In the genomic region with DNA sequence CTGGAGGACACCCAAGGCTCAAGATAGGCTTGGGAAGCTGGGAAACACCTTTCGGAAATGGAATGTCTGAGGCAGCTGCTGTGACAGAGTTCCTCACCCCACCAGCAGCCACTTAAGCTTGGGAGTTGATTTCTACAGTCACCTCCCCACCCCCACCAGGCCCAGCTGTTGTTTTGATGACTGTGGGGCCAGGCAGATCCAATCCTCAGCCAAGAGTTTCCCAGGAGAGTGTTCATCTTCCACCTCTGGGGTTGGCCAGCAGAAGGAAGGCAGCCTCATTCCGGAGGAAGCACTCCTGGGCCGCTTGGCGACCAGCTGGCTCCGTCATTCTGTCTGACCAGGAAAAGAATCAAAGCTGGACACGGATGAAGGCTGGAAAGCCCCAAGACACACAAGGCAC, we compare ENCODE assay signal across 9 mouse cellular contexts. TPM values are rescaled to one million over a fixed set of nuclear protein-coding genes. Genes with fewer than 3 reads are reported as not detected.
A peak's percentile ranks its signal among the peaks of the same experiment; 100 is the strongest.
DNase-seq lines count a peak whose midpoint lies in the region; ATAC-seq lines count a peak whose summit lies in the region.
"Had no signal": no experiment of that assay in that cellular context is flagged by ENCODE, and none has a peak within 500 bp of the region (broad histone marks: within the 10 kb centered on the region; RNA-seq: fewer than 3 reads in every experiment).

No protein-coding gene starts in this region.

- H3K9me3 ChIP-seq in intestine, embryonic 15.5 days, result no peaks in the 10 kb centered on the region
- no peaks in the 10 kb centered on the region for H3K9me3 ChIP-seq in neural tube, embryonic 15.5 days (replicated peaks)
- no peaks in the 10 kb centered on the region for H3K9me3 ChIP-seq in forebrain, embryonic 12.5 days
- H3K9me3 ChIP-seq in forebrain, embryonic 11.5 days (ENCODE audit: control insufficient read depth, low read length), result no peaks in the 10 kb centered on the region
- H3K9me3 ChIP-seq: liver, embryonic 13.5 days had no signal

- peak overlapping the region; percentile 62 for H3K27ac ChIP-seq in intestine, embryonic 15.5 days
- H3K27ac ChIP-seq in neural tube, embryonic 15.5 days (replicated peaks), result peak overlapping the region; percentile 41; the same call in 1 of the 2 replicates
- no peak overlapping the region for H3K27ac ChIP-seq in forebrain, embryonic 12.5 days
- no peak overlapping the region for H3K27ac ChIP-seq in forebrain, embryonic 11.5 days (ENCODE audit: low read depth, low read length)
- H3K27ac ChIP-seq: liver, embryonic 13.5 days had no signal

- no peaks in the 10 kb centered on the region for H3K27me3 ChIP-seq in intestine, embryonic 15.5 days (replicated peaks)
- H3K27me3 ChIP-seq in neural tube, embryonic 15.5 days (replicated peaks), result 0 out of 2 replicates have a peak, but pooled peaks cover 3% of the 10 kb centered on the region
- H3K27me3 ChIP-seq in forebrain, embryonic 12.5 days, result peaks cover 19% of the 10 kb centered on the region
- no peaks in the 10 kb centered on the region for H3K27me3 ChIP-seq in forebrain, embryonic 11.5 days (ENCODE audit: control insufficient read depth, insufficient read depth, low read length)

- no peak overlapping the region for H3K9ac ChIP-seq in intestine, embryonic 15.5 days
- no peak overlapping the region for H3K9ac ChIP-seq in neural tube, embryonic 15.5 days (replicated peaks)
- no peak overlapping the region for H3K9ac ChIP-seq in forebrain, embryonic 12.5 days
- no peak overlapping the region for H3K9ac ChIP-seq in forebrain, embryonic 11.5 days (ENCODE audit: low read length)
- H3K9ac ChIP-seq: liver, embryonic 13.5 days had no signal

- H3K4me1 ChIP-seq in intestine, embryonic 15.5 days (replicated peaks), result peaks cover 16% of the 10 kb centered on the region
- peaks cover 29% of the 10 kb centered on the region for H3K4me1 ChIP-seq in neural tube, embryonic 15.5 days
- H3K4me1 ChIP-seq in forebrain, embryonic 12.5 days, result peaks cover 17% of the 10 kb centered on the region
- H3K4me1 ChIP-seq in forebrain, embryonic 11.5 days (replicated peaks; ENCODE audit: control insufficient read depth, insufficient read depth, low read length), result no peaks in the 10 kb centered on the region; the same call in 1 of the 2 replicates

- H3K36me3 ChIP-seq in intestine, embryonic 15.5 days, result no peaks in the 10 kb centered on the region
- H3K36me3 ChIP-seq in neural tube, embryonic 15.5 days, result no peaks in the 10 kb centered on the region
- no peaks in the 10 kb centered on the region for H3K36me3 ChIP-seq in forebrain, embryonic 12.5 days (replicated peaks)
- no peaks in the 10 kb centered on the region for H3K36me3 ChIP-seq in forebrain, embryonic 11.5 days (ENCODE audit: control insufficient read depth, insufficient read depth, low read length)
- H3K36me3 ChIP-seq: liver, embryonic 13.5 days had no signal

- 24% methylated on average over 6 of the region's 6 CpGs for WGBS in intestine, embryonic 15.5 days
- WGBS in neural tube, embryonic 15.5 days, result 36% methylated on average over 6 of the region's 6 CpGs
- 45% methylated on average over 6 of the region's 6 CpGs for WGBS in forebrain, embryonic 12.5 days
- 44% methylated on average over 6 of the region's 6 CpGs for WGBS in forebrain, embryonic 11.5 days

- peak; percentile 24 for DNase-seq in right cerebral cortex, postnatal 25 days
- no peak for DNase-seq in right cerebral cortex, postnatal 14 days
- peak; percentile 94 for DNase-seq in gastrocnemius, postnatal 25 days
- no peak for DNase-seq in right cerebral cortex, postnatal 36 days (ENCODE audit: low spot score in 2 of 2)
- DNase-seq in forebrain, embryonic 11.5 days (ENCODE audit: low spot score), result no peak
- DNase-seq: liver, embryonic 13.5 days had no signal

- no peak for ATAC-seq in intestine, embryonic 15.5 days
- no peak for ATAC-seq in neural tube, embryonic 15.5 days (ENCODE audit: low FRiP score)
- ATAC-seq in forebrain, embryonic 12.5 days (ENCODE audit: low FRiP score), result no peak
- no peak for ATAC-seq in forebrain, embryonic 11.5 days (replicated peaks; ENCODE audit: low FRiP score)

- H3K4me3 ChIP-seq in intestine, embryonic 15.5 days (replicated peaks), result no peak overlapping the region
- H3K4me3 ChIP-seq in neural tube, embryonic 15.5 days (replicated peaks), result no peak overlapping the region
- no peak overlapping the region for H3K4me3 ChIP-seq in forebrain, embryonic 12.5 days (replicated peaks)
- H3K4me3 ChIP-seq in forebrain, embryonic 11.5 days (ENCODE audit: low read depth, low read length), result no peak overlapping the region
- H3K4me3 ChIP-seq: liver, embryonic 13.5 days had no signal

- no peak overlapping the region for H3K4me2 ChIP-seq in intestine, embryonic 15.5 days (replicated peaks)
- H3K4me2 ChIP-seq in neural tube, embryonic 15.5 days, result peak overlapping the region; percentile 13; the same call in 1 of the 2 replicates
- H3K4me2 ChIP-seq in forebrain, embryonic 12.5 days, result no peak overlapping the region
- H3K4me2 ChIP-seq in forebrain, embryonic 11.5 days (ENCODE audit: low read depth, low read length, severe bottlenecking), result no peak overlapping the region
- H3K4me2 ChIP-seq: liver, embryonic 13.5 days had no signal

RNA-seq across cellular contexts. Expression of a gene that starts 4.8 kb away (rescaled TPM):
- total RNA-seq in gastrocnemius, postnatal 25 days (2021), result under 1 TPM; 0.88 to 0.92 TPM
- polyA plus RNA-seq in intestine, embryonic 15.5 days (2015; fragmentation: Nextera tagmentation; extraction: Ambion mirVana), result 1.00 and 1.1 TPM in 2 replicates
- polyA plus RNA-seq in neural tube, embryonic 15.5 days (2015; fragmentation: Nextera tagmentation; extraction: Ambion mirVana), result 0.78 and 1.2 TPM in 2 replicates
- polyA plus RNA-seq in forebrain, embryonic 12.5 days (2016; fragmentation: Nextera tagmentation; extraction: Ambion mirVana), result 0.22 and 0.35 TPM in 2 replicates
- 0.15 and 0.43 TPM in 2 replicates for polyA plus RNA-seq in forebrain, embryonic 11.5 days (2014; fragmentation: Nextera tagmentation; extraction: Ambion mirVana)

RNA-seq across cellular contexts. Expression of a gene that starts 6.4 kb away (rescaled TPM):
- total RNA-seq in gastrocnemius, postnatal 25 days (2021), result 1 to 10 TPM; 5.0 to 5.4 TPM
- 16.7 TPM in 2 replicates for polyA plus RNA-seq in intestine, embryonic 15.5 days (2015; fragmentation: Nextera tagmentation; extraction: Ambion mirVana)
- 30.0 and 31.9 TPM in 2 replicates for polyA plus RNA-seq in neural tube, embryonic 15.5 days (2015; fragmentation: Nextera tagmentation; extraction: Ambion mirVana)
- polyA plus RNA-seq in forebrain, embryonic 12.5 days (2016; fragmentation: Nextera tagmentation; extraction: Ambion mirVana), result 9.8 and 11.5 TPM in 2 replicates
- 10.0 and 10.6 TPM in 2 replicates for polyA plus RNA-seq in forebrain, embryonic 11.5 days (2014; fragmentation: Nextera tagmentation; extraction: Ambion mirVana)

RNA-seq across cellular contexts. Expression of a gene that starts 9.3 kb away (rescaled TPM):
- not detected for total RNA-seq in gastrocnemius, postnatal 25 days (2021)
- polyA plus RNA-seq in intestine, embryonic 15.5 days (2015; fragmentation: Nextera tagmentation; extraction: Ambion mirVana), result not detected in 2 replicates
- polyA plus RNA-seq in neural tube, embryonic 15.5 days (2015; fragmentation: Nextera tagmentation; extraction: Ambion mirVana), result 0.27 TPM in 1 of 2 replicates, not detected in the other
- not detected in 2 replicates for polyA plus RNA-seq in forebrain, embryonic 12.5 days (2016; fragmentation: Nextera tagmentation; extraction: Ambion mirVana)
- polyA plus RNA-seq in forebrain, embryonic 11.5 days (2014; fragmentation: Nextera tagmentation; extraction: Ambion mirVana), result not detected in 2 replicates
- polyA plus RNA-seq: liver, embryonic 13.5 days had no signal

RNA-seq across cellular contexts. Expression of a gene that starts 20.0 kb away (rescaled TPM):
- total RNA-seq in gastrocnemius, postnatal 25 days (2021), result 10 to 100 TPM; 26.3 to 31.4 TPM
- 135 and 156 TPM in 2 replicates for polyA plus RNA-seq in intestine, embryonic 15.5 days (2015; fragmentation: Nextera tagmentation; extraction: Ambion mirVana)
- 90.0 and 96.6 TPM in 2 replicates for polyA plus RNA-seq in neural tube, embryonic 15.5 days (2015; fragmentation: Nextera tagmentation; extraction: Ambion mirVana)
- polyA plus RNA-seq in forebrain, embryonic 12.5 days (2016; fragmentation: Nextera tagmentation; extraction: Ambion mirVana), result 95.3 and 99.0 TPM in 2 replicates
- 104 and 115 TPM in 2 replicates for polyA plus RNA-seq in forebrain, embryonic 11.5 days (2014; fragmentation: Nextera tagmentation; extraction: Ambion mirVana)

RNA-seq across cellular contexts. Expression of a gene that starts 21.8 kb away (rescaled TPM):
- 10 to 100 TPM; 45.1 to 47.7 TPM for total RNA-seq in gastrocnemius, postnatal 25 days (2021)
- polyA plus RNA-seq in intestine, embryonic 15.5 days (2015; fragmentation: Nextera tagmentation; extraction: Ambion mirVana), result 225 and 226 TPM in 2 replicates
- 259 and 285 TPM in 2 replicates for polyA plus RNA-seq in neural tube, embryonic 15.5 days (2015; fragmentation: Nextera tagmentation; extraction: Ambion mirVana)
- polyA plus RNA-seq in forebrain, embryonic 12.5 days (2016; fragmentation: Nextera tagmentation; extraction: Ambion mirVana), result 209 and 210 TPM in 2 replicates
- polyA plus RNA-seq in forebrain, embryonic 11.5 days (2014; fragmentation: Nextera tagmentation; extraction: Ambion mirVana), result 203 and 223 TPM in 2 replicates

Comparison
In these comparisons a context has a peak if more than half of its experiments do, and no peak if none do; other contexts are left out.
1. DNase-seq: peak in right cerebral cortex, postnatal 25 days (single experiment) and gastrocnemius, postnatal 25 days (single experiment); none in right cerebral cortex, postnatal 14 days (single experiment), right cerebral cortex, postnatal 36 days (0 of 2) and forebrain, embryonic 11.5 days (single experiment).
2. H3K27ac ChIP-seq: peak in intestine, embryonic 15.5 days (single experiment) and neural tube, embryonic 15.5 days (single experiment); none in forebrain, embryonic 12.5 days (single experiment) and forebrain, embryonic 11.5 days (single experiment).